Mouse (Mus musculus) cortical plate, adult 2 months (tissue): ENCODE measurements at regions not wholly inside any gene's neighbourhood (a gene's known extent, or its start where the extent isn't known, plus 50 kb on each side); places are given as distances from the start of the nearest gene placed in this dataset.

Experiments
- H3K27ac ChIP-seq: fragments of 200-500 bp; 2 replicates; pipeline ENCODE4 v1.5.1; 2012; ENCODE audit warnings: low read length, control low read depth, inconsistent platforms; ENCODE audit not compliant: insufficient read depth
- H3K4me1 ChIP-seq: fragments of 200-500 bp; 2 replicates; pipeline ENCODE4 v1.6.1; 2011; ENCODE audit warnings: low read length; ENCODE audit not compliant: control insufficient read depth, insufficient read depth
- H3K4me3 ChIP-seq: fragments of 200-500 bp; 2 replicates; pipeline ENCODE4 v1.5.1; 2011; ENCODE audit warnings: mild to moderate bottlenecking, low read length, control low read depth; ENCODE audit not compliant: insufficient read depth
- CTCF ChIP-seq: fragments of 200-500 bp; IDR thresholded peaks from 2 replicates; pipeline ENCODE4 v1.5.1; 2011; ENCODE audit warnings: mild to moderate bottlenecking, control low read depth, low read length; ENCODE audit not compliant: insufficient read depth; ENCODE audit errors: extremely low read depth
- POLR2A ChIP-seq: fragments of 200-500 bp; IDR thresholded peaks from 2 replicates; pipeline ENCODE4 v1.6.1; 2011; ENCODE audit warnings: mild to moderate bottlenecking, low read length, control low read depth; ENCODE audit not compliant: insufficient read depth; ENCODE audit errors: extremely low read depth

GRCm38 (mm10) chr4:82098986-82099969, 606.3 kb downstream of the Nfib start:
- H3K4me1 ChIP-seq = no peaks in the 10 kb centered on the region
- no peak for TF ChIP-seq POLR2A
- no peak overlapping the region for H3K27ac ChIP-seq
- no peak overlapping the region for H3K4me3 ChIP-seq

- Histone ChIP-seq H3K4me1 (peaks cover 3% of the 10 kb centered on the region; the same call in 1 of the 2 replicates), H3K4me3 (no peak overlapping the region), H3K27ac (0 out of 2 replicates have a peak overlapping the region, but pooled peaks have one; percentile 2)
- TF ChIP-seq POLR2A (no peak), CTCF (no peak)
Observed at GRCm38 (mm10) chr4:82092296-82093230, 613.0 kb downstream of the Nfib start.

- Histone ChIP-seq H3K4me3 (no peak overlapping the region), H3K27ac (no peak overlapping the region), H3K4me1 (peaks cover 3% of the 10 kb centered on the region; the same call in 1 of the 2 replicates)
- TF ChIP-seq POLR2A (no peak), CTCF (no peak)
Observed at GRCm38 (mm10) chr4:82089657-82090056, 615.9 kb downstream of the Nfib start.

GRCm38 (mm10) chr4:82083519-82083918, 622.0 kb downstream of the Nfib start:
- TF ChIP-seq CTCF = no peak
- TF ChIP-seq POLR2A = no peak
- Histone ChIP-seq H3K4me3 (no peak overlapping the region), H3K27ac (no peak overlapping the region), H3K4me1 (no peaks in the 10 kb centered on the region)

GRCm38 (mm10) chr4:82068050-82068449, 625.4 kb upstream of the Mpdz start:
- Histone ChIP-seq H3K4me1 (no peaks in the 10 kb centered on the region), H3K4me3 (no peak overlapping the region), H3K27ac (no peak overlapping the region)
- TF ChIP-seq POLR2A = no peak
- no peak for TF ChIP-seq CTCF

GRCm38 (mm10) chr4:82065641-82066358, 623.2 kb upstream of the Mpdz start:
- TF ChIP-seq POLR2A (no peak), CTCF (no peak)
- H3K4me1 ChIP-seq = no peaks in the 10 kb centered on the region
- H3K27ac ChIP-seq = no peak overlapping the region
- H3K4me3 ChIP-seq = no peak overlapping the region

GRCm38 (mm10) chr4:82062726-82063125, 620.1 kb upstream of the Mpdz start:
- Histone ChIP-seq H3K4me3 (no peak overlapping the region), H3K27ac (no peak overlapping the region), H3K4me1 (no peaks in the 10 kb centered on the region)
- TF ChIP-seq CTCF (no peak), POLR2A (no peak)

- Histone ChIP-seq H3K4me1 (no peaks in the 10 kb centered on the region), H3K4me3 (no peak overlapping the region), H3K27ac (no peak overlapping the region)
- TF ChIP-seq CTCF = no peak
- no peak for TF ChIP-seq POLR2A
Observed at GRCm38 (mm10) chr4:82056671-82057070, 614.1 kb upstream of the Mpdz start.

GRCm38 (mm10) chr4:82048171-82048570, 605.6 kb upstream of the Mpdz start:
- Histone ChIP-seq H3K4me3 (no peak overlapping the region), H3K27ac (no peak overlapping the region), H3K4me1 (no peaks in the 10 kb centered on the region)
- no peak for TF ChIP-seq CTCF
- no peak for TF ChIP-seq POLR2A
